Mouse (Mus musculus) right cerebral cortex, adult 2 months (tissue): ENCODE measurements at regions not wholly inside any gene's neighbourhood (a gene's known extent, or its start where the extent isn't known, plus 50 kb on each side); places are given as distances from the start of the nearest gene placed in this dataset.

Experiments used
- DNase-seq, 2 experiments: peaks; one replicate each; pipeline ENCODE4 v3.0.0; 2021 to 2022; ENCODE audit warnings: low spot score in 2 of 2

- DNase-seq: no peak
Observed at GRCm38 (mm10) chr8:92212786-92213535, 144.5 kb upstream of the Irx5 start.

GRCm38 (mm10) chr8:92209081-92209480, 148.3 kb upstream of the Irx5 start:
- DNase-seq: no peak

GRCm38 (mm10) chr8:92195635-92196034, 161.8 kb upstream of the Irx5 start:
- no peak for DNase-seq

GRCm38 (mm10) chr8:92194065-92194464, 163.4 kb upstream of the Irx5 start:
- DNase-seq: peak in 1 of 2 experiments; percentile 2

- DNase-seq: no peak
Observed at GRCm38 (mm10) chr8:92190261-92191025, 167.0 kb upstream of the Irx5 start.

GRCm38 (mm10) chr8:92183331-92183730, 174.1 kb upstream of the Irx5 start:
- no peak for DNase-seq

GRCm38 (mm10) chr8:92180651-92181050, 176.8 kb upstream of the Irx5 start:
- DNase-seq: no peak

- DNase-seq: no peak
Observed at GRCm38 (mm10) chr8:92179327-92179726, 178.1 kb upstream of the Irx5 start.

- no peak for DNase-seq
Observed at GRCm38 (mm10) chr8:92176101-92176500, 181.3 kb upstream of the Irx5 start.

- DNase-seq: no peak
Observed at GRCm38 (mm10) chr8:92174106-92174505, 183.3 kb upstream of the Irx5 start.

- no peak for DNase-seq
Observed at GRCm38 (mm10) chr8:92171578-92171977, 185.8 kb upstream of the Irx5 start.

GRCm38 (mm10) chr8:92167340-92167783, 190.1 kb upstream of the Irx5 start:
- no peak for DNase-seq

- no peak for DNase-seq
Observed at GRCm38 (mm10) chr8:92165306-92165705, 192.1 kb upstream of the Irx5 start.

- peak; percentile 4 to 10 for DNase-seq
Observed at GRCm38 (mm10) chr8:92164496-92164895, 192.9 kb upstream of the Irx5 start.

- no peak for DNase-seq
Observed at GRCm38 (mm10) chr8:92161002-92161401, 196.4 kb upstream of the Irx5 start.

GRCm38 (mm10) chr8:92158219-92158618, 199.2 kb upstream of the Irx5 start:
- DNase-seq: no peak

- DNase-seq: no peak
Observed at GRCm38 (mm10) chr8:92152478-92152877, 204.9 kb upstream of the Irx5 start.

- no peak for DNase-seq
Observed at GRCm38 (mm10) chr8:92147672-92148071, 209.8 kb upstream of the Irx5 start.

- no peak for DNase-seq
Observed at GRCm38 (mm10) chr8:92137091-92137882, 220.1 kb upstream of the Irx5 start.

- DNase-seq: peak; percentile 6 to 11
Observed at GRCm38 (mm10) chr8:92136413-92136812, 221.0 kb upstream of the Irx5 start.

- no peak for DNase-seq
Observed at GRCm38 (mm10) chr8:92134434-92134833, 223.0 kb upstream of the Irx5 start.
